Mouse (Mus musculus) adrenal gland, adult 2 months (tissue): ENCODE data around the gene Numb. TPM values are rescaled to one million over a fixed set of nuclear protein-coding genes. Genes with fewer than 3 reads are reported as not detected.

Experiments
- DNase-seq: peaks from one replicate; pipeline ENCODE4 v3.0.0; 2021
- polyA plus RNA-seq: library from polyadenylated mRNA; depleted of rRNA; stranded (reverse); fragments of >200 nt; gene quantifications from 2 replicates; pipeline ENCODE4 v1.2.3, GENCODE M21; 2012
- total RNA-seq, 2 experiments: library from RNA; stranded (reverse); gene quantifications; 2 replicates each; pipeline ENCODE4 v1.2.3; 2021

Gene Numb
- total and polyA plus RNA-seq, 3 experiments: 49.9 to 68.9 (median 53.8) TPM

DNA sequence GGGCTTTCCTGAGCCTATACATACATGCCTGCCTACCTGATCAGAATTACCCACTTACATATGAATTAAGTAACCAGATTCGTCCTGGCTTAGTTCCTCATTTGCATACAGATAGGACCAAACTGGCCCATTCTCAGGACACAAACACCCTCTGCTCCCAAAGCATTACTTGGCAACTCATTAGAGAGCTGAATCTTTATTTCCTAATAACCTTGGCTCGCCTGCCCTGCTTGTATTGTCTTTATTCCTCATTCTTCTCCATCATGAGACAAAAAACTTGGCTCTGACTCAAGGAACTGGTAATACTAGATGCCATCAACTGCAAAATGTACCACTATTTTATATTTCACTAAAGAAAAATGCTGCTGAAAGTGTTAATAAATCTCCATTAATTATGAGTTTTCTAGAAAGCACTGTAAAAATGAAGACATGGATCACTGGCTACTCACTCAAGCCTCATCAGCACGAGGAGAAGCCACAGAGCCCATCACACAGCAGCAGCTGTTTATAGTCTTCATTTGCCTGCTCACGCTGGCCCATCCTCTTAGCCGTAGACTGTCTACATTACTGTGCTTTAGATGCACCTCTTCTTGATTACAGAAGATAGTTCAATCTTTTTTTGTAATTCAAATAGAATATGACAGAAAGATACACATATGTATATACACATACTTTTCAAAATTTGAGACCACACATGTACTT lies 69.1 kb downstream of the Numb start:
- no peak for DNase-seq

DNA sequence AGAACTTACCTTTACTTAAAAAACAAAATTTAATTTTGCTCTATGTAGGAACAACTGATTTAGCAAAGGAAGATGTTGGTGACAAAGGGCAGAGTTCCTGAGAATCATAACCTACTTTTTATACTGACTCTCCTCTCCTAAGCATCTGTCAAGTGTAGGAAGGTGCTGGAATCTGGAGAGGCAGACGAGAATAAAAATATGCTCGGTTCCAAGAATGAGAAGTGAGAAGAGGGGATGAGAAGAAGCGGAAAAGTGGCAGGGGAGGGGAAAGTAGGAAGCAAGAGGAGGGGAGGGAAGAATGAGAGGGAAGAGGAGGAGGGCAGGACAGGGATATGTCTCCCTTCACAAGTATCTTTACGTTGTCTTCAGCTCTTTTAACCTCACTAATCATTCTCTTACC lies 71.4 kb downstream of the Numb start:
- no peak for DNase-seq

DNA sequence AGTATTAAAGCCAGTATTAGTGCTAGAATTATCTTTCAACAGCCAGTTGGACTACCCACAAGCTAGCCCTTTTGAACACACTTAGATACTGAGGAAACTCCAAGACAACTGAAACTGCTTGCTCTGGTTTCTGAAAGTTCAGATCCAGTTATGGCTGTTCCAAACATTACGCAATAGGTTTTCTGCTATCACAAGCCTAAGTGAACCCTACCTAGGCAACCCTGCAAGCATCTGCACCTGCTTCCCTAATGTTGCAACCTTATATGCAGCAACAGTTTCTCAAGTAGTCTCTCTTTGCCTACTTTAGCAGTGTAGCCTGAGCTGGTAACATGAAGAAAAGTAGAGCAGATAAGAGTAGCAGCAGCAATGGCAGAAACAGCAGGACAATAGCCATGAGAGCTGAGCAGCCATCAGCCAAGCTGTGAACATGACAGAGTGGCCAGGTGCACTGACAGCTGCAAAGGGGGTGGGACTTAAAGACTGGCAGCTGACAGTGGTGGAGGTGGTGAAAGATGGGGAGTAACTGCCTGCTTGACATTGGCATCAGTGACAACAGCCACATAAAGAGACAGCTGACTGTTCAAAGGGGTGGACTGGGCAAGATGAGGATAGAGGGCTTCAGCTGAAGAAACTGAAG lies 73.0 kb downstream of the Numb start:
- DNase-seq: no peak

DNA sequence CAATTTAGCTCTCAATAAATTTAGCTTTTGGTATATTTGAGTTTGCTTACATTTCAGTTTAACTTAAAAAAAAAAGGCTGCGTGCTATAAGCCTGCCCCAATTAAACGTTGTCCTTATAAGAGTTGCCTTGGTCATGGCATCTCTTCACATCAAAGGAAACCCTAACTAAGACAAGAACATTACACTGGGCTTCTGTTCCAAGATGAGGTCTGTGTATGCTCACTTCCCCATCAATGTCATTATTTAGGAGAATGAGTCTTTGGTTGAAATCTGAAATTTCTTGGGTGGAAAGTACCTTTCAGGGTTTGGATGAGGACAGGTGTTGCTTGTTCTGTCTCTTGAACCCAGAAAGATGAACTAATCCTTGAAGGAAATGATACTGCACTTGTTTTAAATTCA lies 73.9 kb downstream of the Numb start:
- DNase-seq: no peak

DNA sequence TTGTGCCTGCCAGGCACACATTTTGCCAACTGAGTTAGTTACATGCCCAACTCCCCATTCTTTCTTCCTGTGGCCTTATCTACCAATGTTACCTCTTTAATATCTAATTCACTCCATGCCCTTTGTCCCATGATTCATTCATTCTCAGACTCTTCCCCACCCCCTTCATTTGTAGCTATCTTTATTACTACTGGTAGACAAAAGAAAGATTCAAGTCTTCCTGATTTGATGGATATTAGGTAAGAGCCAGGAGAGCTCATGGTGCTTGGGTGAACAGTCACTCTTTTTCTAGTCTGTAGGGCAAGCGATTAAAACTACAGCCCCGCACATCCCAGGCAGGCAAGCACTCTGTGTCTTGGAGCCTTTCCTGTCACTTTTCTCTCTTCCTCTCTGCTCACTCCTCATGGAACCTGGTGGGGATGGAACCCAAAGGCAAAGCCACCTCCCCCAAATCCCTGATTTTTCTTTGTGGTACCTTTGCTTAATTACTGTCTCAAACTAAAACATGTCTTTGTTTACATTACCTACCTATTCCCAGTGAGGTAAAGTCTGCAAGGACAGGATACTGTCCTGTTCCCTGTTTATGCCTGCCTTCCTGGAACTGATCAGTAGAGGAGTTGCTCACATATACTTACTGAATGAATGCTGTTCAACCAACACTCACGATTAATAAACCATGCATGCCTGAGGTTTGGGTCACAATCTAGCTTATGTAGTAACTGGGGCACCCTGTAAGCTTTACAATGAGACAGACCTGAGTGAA lies 78.9 kb downstream of the Numb start:
- no peak for DNase-seq

DNA sequence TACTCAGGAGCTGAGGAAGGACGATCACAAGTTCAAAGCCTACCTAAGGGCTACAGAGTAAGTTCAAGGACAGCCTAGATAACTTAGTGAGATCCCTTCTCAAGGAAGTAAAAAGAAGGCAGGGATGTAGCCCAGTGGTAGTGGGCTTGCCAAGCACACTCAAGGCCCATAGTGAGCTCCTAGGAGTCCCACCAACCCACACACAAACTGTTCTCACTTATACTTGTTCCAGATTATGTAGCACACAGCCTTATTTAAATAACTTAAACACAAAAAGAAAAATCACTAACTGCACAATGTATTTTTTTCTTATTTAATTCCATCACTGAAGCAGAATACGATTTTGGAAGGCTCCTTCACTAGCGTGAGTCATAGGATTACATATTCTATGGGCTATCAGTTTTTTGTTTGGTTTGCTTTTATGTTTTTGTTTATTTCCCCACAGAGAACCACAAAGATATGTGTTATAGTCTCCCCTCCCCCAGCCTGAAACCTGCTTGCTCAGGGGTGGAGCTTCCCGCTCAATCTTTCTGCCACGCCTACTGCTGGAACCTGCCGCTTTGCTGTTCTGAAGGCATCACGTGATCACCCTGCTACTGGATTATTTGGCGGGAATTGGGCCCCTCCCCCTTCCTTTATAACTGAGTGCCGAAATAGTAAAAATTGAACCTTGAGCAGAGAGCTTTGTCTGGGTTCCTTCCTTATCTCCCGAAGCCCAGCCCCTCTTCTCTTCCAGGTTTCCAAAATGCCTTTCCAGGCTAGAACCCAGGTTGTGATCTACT lies 80.1 kb downstream of the Numb start:
- DNase-seq: no peak

DNA sequence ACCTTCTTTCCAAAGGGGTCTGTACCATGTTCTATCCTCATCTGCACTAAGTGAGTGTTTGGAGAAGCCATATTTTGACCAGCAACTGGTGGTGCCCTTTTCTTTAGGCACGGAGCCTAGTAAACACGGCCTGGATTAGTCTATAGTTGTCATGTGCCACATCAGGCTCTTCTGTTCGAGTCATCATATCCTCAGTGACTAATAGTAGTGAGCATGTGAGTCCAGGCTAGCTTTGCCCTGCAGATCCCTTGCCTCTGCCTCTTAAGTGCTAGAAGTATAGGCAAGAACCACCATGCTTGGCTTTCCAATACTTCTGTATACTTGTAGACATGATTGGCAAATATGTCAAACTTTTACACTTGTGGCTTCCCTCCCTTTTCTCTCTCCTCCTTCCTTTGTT lies 87.8 kb downstream of the Numb start:
- DNase-seq: no peak

DNA sequence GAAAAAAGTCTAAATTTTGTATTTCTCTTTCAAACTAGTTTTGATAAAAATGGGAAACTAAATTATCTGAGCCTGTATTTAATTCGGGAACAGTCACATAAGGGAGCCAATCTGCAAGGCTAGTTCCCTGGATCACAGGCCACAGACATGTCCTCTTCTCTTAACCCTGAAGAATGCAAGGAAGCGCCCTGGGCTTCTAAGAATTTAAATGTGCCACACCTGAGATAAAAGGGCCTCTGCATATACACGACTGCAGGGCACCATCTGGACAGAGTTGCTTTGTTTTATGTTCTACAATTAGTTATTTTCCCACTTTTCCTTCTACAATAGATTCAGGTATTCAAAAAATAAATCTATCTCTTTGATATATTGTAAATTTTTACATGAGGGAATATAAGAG lies 91.3 kb downstream of the Numb start:
- DNase-seq: no peak

DNA sequence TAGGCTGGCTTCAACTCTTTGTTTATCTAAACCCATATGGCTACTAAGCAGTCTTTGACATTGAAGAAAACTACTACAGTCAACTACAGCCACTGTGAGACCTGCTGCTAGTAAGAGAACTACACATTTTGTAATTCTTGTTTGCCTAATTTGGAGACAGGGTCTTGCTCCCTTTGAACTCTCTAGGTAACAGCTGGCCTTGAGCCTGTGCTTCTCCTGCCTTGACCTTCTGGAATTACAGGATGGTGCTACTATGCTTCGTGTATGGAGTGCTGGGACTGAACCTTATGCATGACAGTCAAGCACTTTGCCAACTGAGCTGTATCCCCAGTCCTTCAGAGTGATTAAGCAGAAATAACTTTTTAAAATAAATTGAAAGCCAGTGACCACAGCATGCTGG lies 105.1 kb downstream of the Numb start:
- DNase-seq: no peak

DNA sequence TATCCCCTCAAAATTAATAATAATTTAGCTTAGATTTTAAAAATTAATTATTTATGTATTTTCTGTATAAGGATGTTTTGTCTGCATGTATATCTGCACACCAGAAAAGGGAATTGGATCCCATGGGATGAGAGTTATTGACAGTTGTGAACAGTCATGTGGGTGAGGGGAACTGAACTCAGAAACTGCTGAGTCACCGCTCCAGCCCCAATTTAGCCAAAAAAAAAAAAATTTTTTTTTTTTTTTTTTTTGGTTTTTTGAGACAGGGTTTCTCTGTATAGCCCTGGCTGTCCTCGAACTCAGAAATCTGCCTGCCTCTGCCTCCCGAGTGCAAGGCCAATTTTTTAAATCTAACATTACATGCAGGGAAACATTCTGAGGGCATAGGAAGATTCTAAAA lies 109.8 kb downstream of the Numb start:
- no peak for DNase-seq

DNA sequence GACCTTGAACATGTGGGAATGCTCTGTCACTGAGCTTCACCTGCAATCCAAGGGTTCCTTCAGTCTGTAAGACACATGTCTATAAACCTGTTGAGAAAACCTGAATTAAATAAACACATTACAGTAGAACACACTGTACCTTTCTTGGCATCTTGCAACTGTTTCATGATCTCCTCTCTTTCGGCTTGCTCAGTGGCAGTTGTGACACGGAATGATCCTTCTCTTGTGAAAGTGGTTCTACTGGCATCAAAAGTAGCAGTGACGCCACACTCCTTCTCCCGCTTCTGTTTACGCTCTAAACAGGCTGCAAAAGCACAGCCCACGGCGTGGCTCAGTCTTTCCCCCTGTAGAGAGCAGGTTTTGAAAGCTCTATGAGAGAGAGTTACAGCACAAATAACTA lies 118.1 kb downstream of the Numb start:
- no peak for DNase-seq

DNA sequence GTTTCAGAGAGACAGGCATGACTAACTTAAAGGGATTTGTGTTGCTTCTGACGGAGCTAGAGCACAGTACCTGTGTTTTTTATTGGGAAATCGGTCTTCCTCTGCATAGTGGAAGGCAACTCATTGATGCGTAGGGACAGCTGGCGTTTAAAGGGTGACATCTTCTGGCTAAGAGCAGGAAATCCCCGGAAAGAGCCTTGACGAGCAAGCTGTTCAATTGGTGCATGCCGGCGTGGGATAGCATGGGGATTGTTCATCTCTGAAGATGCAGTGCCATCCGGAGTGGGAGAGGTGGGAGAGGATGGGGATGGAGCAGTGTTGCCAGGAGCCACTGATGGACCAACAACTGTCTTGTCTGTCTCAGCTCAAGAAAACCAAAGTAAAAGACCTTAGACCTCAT lies 120.8 kb downstream of the Numb start:
- no peak for DNase-seq

DNA sequence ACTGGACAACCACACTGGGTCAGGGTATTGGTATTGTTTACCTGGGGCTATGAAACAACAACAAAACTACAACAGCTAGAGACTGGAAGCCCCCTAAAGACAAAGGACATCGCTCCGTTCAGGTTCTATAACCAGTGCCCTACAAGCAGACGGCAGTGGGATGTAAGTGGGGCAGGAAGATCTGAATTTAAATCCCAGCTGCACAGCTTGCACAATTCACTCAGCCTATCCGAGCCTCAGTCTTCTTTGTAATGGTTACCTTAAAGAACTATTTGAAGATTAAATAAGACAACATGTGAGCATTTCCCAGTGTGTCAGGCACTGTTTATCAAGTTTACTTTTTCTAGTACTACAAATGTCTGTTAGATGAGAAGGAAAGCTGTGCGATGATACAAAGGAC lies 123.4 kb downstream of the Numb start:
- DNase-seq: no peak

DNA sequence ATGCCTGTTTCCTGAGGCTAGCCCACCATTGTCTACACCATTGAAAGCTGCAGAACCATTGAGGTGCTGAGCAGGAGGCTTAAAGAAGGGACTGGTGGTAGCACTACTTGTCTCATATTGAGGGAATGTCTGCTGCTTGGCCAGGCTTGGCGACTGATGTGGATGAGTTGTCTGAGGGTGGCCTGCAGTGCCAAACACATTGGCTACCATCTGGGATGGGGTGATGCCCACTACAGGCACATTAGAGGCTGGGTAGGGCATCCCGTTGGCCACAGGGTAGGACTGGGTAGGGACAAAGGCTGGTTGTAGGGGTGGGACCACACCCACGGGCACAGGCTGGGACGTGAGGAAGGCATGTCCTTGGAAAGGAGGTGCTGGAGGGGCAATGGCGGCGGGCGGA lies 126.1 kb downstream of the Numb start:
- DNase-seq: no peak

DNA sequence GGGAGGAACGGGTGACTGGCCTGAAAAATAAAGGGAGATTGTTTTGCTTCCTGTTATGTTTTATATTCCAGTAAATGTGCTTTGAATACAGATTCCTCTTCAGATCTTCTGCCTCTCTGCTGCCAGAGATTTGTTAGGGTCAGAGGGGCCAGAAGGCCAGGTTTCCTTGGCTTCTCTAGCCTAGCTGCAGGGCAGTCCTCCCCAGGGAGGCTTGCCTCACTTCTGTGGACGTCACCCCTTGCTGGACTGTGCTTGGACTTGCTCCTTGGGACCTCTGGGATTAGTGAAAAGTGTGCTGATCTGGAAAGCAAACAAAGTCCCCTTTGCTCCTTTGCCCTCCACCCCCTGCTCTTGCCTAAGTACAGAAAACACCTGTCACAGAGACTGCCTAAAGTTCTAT lies 126.7 kb downstream of the Numb start:
- peak; percentile 54 for DNase-seq

DNA sequence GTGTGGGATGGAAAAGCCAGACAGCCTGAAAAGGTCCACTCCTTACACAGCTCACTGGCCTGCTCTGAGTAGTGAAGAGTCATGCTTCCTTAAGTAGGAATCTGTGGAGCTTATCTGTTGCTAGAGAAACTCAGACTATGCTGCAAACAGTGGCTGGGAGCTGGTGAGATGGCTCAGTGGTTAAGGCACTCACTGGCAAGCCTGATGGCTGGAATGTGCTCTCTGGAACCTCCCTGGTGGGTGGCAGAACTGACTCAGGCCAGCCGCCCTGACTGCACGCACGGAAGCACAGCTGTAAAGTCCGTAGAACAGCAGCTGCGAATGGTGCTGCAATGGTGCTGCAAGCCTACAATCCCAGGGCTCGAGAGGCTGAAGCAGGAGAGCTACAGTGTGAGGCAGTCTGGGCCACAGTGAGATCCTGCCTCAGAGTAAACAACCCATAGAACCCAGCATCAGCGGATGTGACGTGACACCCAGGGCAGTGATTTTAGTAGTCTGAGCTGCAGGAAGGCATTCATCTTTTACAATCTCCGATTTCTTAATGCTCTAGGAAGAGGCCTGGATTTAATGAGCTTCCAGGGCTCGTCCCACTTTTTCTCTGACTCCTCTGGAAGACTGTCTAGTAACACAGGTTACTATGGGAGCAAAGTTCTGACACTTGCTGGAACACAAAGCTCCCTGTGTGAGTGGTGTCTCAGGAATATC lies 128.9 kb downstream of the Numb start:
- DNase-seq: no peak

DNA sequence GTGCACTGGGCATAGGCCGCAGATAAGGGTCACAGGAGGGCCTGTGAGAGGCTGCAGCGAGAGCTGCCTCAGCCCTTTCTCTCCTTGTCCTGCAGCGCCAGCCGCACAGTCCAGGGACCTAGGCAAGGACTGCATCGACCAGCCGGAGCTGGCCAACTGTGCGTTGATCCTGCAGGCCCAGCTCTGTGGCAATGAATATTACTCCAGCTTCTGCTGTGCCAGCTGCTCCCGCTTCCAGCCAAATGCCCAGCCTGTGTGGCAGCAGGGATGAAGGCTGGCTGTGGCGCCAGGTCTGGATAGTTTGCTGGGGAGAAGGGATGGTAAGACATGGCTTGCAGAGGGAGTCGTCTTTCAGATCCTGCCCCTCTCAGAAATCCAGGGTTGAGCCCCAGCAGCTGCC lies 130.0 kb downstream of the Numb start:
- DNase-seq: peak; percentile 19

DNA sequence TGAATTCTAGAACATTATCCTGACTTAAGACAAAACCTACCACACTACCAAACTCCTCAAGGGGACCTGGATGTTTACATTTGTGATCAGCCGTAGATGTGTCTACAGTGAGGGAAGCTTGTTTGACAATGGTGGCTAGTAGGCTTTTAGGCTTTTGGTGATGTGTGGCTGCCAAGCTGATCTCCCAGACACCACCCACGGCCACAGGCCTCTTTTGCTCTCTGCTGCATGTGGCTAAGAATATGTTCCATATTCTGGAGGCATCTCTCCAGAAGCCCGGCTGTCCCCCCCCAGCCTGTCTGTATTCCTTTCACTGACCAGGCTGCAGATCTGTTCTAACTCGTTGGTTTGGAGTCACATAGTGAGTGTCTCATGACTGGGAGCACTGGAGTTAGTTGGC lies 131.0 kb downstream of the Numb start:
- DNase-seq: no peak

DNA sequence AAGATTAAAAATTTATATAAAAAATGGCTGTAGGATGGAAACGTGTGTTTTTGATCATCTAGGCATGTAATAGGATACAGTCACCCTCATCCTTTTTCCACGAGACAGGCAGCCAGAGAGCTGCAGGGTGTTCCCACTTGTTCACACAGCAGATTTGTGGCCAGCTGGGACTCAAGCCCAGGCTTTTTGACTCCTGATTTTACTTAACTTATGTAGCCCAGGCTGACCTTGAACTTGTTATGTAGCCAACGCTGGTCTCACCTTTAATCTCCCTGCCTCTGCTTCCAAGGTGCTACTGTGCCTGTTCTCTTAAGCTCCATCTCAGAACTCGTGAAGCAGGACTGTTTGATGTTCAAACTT lies 132.0 kb downstream of the Numb start:
- no peak for DNase-seq

DNA sequence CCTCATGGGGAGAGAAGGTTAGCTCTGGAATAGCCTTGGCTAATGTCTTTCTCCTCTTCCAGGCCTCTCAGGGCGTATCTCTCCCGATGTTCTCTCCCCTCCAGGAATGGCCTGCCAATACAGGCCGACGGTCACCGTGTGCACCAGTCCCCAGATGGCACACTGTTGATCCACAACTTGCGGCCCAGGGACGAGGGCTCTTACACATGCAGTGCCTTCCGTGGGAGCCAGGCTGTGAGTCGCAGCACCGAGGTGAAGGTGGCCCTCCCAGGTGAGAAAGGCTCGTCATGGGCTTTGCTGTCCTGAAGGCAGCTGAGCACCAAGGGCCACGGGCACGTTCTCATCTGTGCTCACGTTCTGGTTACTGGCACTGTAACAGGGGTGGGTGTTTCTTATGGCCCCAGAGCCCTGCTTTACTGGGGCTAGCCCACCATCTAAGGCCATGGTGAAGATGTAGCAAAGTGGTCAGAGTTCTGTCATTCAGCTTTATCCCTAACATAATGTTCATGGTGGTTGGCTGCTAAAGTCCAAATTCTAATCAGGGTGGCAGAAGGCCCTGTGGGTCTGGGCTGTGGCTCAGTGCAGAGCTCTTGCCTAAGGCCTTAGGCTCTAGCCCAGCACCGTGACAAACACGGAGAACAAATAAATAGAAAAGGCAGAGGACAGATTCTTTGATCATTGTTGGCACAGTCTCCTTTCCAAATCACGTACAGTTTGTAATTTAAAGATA lies 132.5 kb downstream of the Numb start:
- DNase-seq: no peak

DNA sequence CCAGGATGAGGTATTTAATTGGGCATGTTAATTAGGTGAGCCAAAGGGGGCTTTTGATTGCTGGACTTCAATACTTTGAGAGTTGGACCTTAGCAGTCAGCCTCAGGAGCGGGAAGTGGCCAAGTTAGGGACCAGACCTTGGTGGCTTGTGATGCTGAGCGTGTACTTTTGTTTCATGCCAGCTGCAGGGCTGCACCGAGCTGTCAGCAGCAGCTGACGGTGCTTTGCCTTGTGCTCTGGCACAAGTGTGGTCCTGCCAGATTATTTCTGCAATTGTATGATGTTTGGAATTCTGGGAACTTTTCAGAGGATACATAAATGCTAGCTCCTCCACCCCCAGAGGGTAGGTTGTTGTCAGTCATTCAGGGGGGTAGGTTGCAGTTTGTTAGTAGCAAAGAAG lies 136.4 kb downstream of the Numb start:
- DNase-seq: no peak
